Mouse (Mus musculus): Measurements from ENCODE around the gene Coq9. TPM values are rescaled to one million over a fixed set of nuclear protein-coding genes. Genes with fewer than 3 reads are reported as not detected.

Coq9 gene
- polyA plus RNA-seq, 1 experiment from 2014 or later: 60.7 TPM

DNA sequence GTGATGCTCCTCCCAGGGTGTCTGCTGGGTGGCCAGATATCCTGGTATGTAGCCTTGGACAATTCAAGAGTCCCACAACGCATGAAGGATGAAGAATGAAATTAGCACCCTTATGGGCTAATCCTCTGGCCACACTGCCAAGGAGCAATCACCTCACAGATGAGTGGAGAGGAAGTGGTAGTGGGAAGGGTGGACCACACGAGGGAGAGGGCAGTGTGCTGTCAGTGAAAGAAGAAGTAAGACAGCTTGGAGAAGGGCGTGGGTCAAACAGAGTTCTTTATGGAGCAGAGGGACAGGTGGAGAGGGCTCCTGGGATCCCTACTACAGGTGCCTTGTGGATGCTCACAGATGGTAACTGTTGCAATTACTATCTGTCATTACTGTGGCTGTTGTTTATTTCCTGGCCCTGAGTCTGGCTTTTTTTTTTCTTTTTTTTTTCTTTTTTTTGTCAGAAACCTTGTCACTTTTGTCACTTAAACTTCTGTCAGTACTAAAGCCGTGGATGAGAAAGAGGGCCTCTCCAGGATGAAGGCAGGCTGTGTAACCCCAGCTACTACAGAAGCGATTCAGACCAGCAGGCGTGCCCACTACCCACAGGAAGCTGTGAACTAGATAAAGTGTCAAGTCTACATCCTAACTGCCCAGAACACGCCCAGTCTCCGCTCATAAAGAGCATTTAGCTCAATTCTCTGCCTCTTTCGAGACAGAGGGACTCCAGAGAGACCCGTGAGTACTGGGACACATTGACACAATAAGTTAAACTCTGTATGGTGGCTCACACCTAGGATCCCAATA lies 33.4 kb upstream of the Coq9 start:
- H3K4me3 ChIP-seq (replicated peaks; ENCODE audit: low read length): no peak overlapping the region
- no peaks in the 10 kb centered on the region for H3K9me3 ChIP-seq (ENCODE audit: control insufficient read depth, low read length)
- no peaks in the 10 kb centered on the region for H3K4me1 ChIP-seq (replicated peaks; ENCODE audit: control insufficient read depth, insufficient read depth, low read length)
- no peaks in the 10 kb centered on the region for H3K27me3 ChIP-seq (replicated peaks; ENCODE audit: control insufficient read depth, insufficient read depth, low read length)
- H3K4me2 ChIP-seq (ENCODE audit: low read length): no peak overlapping the region
- ATAC-seq: no peak
- 77% methylated on average over 10 of the region's 10 CpGs for WGBS
- no peak overlapping the region for H3K27ac ChIP-seq (ENCODE audit: low read length)
- H3K36me3 ChIP-seq (ENCODE audit: control insufficient read depth, insufficient read depth): no peaks in the 10 kb centered on the region
- H3K9ac ChIP-seq (replicated peaks; ENCODE audit: low read depth, low read length): no peak overlapping the region

DNA sequence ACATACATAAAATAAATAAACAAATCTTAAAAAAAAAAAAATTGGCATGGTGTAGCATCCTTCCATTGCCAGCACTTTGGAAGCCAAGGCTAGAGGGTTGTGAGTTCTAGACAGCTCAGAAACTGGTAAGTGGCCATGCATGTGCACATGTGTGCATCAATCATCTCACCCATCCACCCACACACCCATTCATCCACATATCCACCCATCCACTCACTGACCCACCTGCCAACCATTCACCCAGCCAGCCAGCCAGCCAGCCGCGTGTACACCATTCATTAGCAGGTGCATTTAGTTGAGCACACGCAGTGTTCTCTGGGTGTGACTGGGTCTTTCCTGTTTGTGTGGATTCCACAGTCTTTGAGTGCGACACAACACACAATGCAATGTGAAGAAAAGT lies 32.3 kb upstream of the Coq9 start:
- Histone ChIP-seq H3K4me2 (ENCODE audit: low read length) (no peak overlapping the region), H3K36me3 (ENCODE audit: control insufficient read depth, insufficient read depth) (no peaks in the 10 kb centered on the region), H3K9me3 (ENCODE audit: control insufficient read depth, low read length) (no peaks in the 10 kb centered on the region), H3K4me3 (replicated peaks; ENCODE audit: low read length) (no peak overlapping the region), H3K9ac (replicated peaks; ENCODE audit: low read depth, low read length) (no peak overlapping the region), H3K27me3 (replicated peaks; ENCODE audit: control insufficient read depth, insufficient read depth, low read length) (no peaks in the 10 kb centered on the region), H3K4me1 (replicated peaks; ENCODE audit: control insufficient read depth, insufficient read depth, low read length) (no peaks in the 10 kb centered on the region), H3K27ac (ENCODE audit: low read length) (no peak overlapping the region)
- ATAC-seq: no peak
- 67% methylated on average over 4 of the region's 4 CpGs for WGBS

DNA sequence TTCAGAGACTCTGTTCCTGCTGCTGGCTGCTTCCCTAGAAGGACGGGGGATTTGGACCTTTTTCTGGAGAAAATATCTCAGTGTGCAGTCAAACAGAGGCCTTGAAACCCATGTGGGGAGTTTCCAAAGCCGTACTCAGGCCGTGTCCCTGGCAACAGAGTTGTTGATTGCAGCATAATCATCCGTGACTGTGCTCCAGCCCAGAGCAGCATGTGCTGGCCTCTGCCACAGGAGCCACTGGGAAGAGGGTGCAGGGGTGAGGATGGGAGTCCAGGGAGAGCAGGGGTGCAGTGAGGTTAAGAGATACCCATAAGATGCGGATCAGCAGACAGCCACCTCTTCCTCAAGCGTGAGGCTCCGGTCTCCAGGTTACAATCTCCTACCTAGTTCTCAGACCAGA lies 30.6 kb upstream of the Coq9 start:
- H3K4me3 ChIP-seq (replicated peaks; ENCODE audit: low read length): no peak overlapping the region
- no peak for ATAC-seq
- H3K27me3 ChIP-seq (replicated peaks; ENCODE audit: control insufficient read depth, insufficient read depth, low read length): no peaks in the 10 kb centered on the region
- no peak overlapping the region for H3K4me2 ChIP-seq (ENCODE audit: low read length)
- peaks cover 2% of the 10 kb centered on the region for H3K4me1 ChIP-seq (replicated peaks; ENCODE audit: control insufficient read depth, insufficient read depth, low read length)
- H3K36me3 ChIP-seq (ENCODE audit: control insufficient read depth, insufficient read depth): no peaks in the 10 kb centered on the region
- no peaks in the 10 kb centered on the region for H3K9me3 ChIP-seq (ENCODE audit: control insufficient read depth, low read length)
- no peak overlapping the region for H3K9ac ChIP-seq (replicated peaks; ENCODE audit: low read depth, low read length)
- 66% methylated on average over 7 of the region's 7 CpGs for WGBS
- H3K27ac ChIP-seq (ENCODE audit: low read length): no peak overlapping the region

DNA sequence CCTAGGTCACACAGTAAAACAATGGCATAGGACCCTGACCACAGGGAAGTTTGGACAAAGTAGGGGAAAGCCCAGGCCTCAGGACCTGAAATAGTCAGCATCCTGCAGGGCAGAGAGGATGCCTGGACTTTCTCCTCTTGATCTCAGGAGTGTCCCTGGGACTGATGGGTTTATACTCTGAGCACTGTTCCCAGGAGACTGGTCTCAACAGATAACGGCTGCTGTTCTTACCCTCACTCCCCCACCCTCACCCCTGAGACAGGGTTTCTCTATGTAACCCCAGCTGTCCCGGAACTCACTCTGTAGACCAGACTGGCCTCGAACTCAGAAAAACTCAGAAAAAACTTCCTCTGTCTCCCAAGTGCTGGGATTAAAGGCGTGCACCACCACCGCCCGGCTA lies 29.7 kb upstream of the Coq9 start:
- Histone ChIP-seq H3K27ac (ENCODE audit: low read length) (no peak overlapping the region), H3K4me1 (replicated peaks; ENCODE audit: control insufficient read depth, insufficient read depth, low read length) (peaks cover 4% of the 10 kb centered on the region), H3K9me3 (ENCODE audit: control insufficient read depth, low read length) (no peaks in the 10 kb centered on the region), H3K27me3 (replicated peaks; ENCODE audit: control insufficient read depth, insufficient read depth, low read length) (no peaks in the 10 kb centered on the region), H3K4me3 (replicated peaks; ENCODE audit: low read length) (no peak overlapping the region), H3K9ac (replicated peaks; ENCODE audit: low read depth, low read length) (no peak overlapping the region), H3K4me2 (ENCODE audit: low read length) (no peak overlapping the region), H3K36me3 (ENCODE audit: control insufficient read depth, insufficient read depth) (no peaks in the 10 kb centered on the region)
- 88% methylated on average over 6 of the region's 6 CpGs for WGBS
- no peak for ATAC-seq

DNA sequence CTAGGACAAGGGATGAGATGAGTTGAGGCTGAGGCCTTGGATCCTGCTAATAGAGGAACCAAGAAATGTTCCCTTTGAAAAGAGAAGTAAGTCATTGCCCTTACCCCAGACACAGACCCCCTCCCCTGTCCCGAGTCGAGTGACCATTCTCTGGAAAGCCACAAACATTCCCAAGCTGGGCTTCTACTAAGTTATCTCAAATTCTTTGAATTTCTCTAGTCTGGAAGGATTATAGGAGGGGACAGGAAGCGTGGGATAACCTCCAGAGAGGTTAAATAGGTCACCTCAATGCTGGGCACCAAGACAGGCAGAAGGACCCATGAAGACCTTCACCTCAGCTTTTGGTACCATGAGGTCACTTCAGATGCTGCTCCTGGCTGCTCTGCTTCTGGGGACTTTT lies 28.0 kb upstream of the Coq9 start, which contains the start of gene Ccl17:
TSS of gene Ccl17 (plus strand) at position 301 of the 400 bp plus-strand sequence.
- Histone ChIP-seq H3K4me2 (ENCODE audit: low read length) (no peak within 1 kb of the TSS), H3K4me3 (replicated peaks; ENCODE audit: low read length) (no peak within 1 kb of the TSS), H3K27me3 (replicated peaks; ENCODE audit: control insufficient read depth, insufficient read depth, low read length) (no peaks in the 10 kb centered on the region), H3K9me3 (ENCODE audit: control insufficient read depth, low read length) (no peaks in the 10 kb centered on the region), H3K27ac (ENCODE audit: low read length) (no peak within 1 kb of the TSS), H3K9ac (replicated peaks; ENCODE audit: low read depth, low read length) (no peak within 1 kb of the TSS), H3K4me1 (replicated peaks; ENCODE audit: control insufficient read depth, insufficient read depth, low read length) (peaks cover 4% of the 10 kb centered on the region), H3K36me3 (ENCODE audit: control insufficient read depth, insufficient read depth) (no peaks in the 10 kb centered on the region)
- 78% methylated on average over 3 of the region's 3 CpGs for WGBS
- no peak for ATAC-seq

DNA sequence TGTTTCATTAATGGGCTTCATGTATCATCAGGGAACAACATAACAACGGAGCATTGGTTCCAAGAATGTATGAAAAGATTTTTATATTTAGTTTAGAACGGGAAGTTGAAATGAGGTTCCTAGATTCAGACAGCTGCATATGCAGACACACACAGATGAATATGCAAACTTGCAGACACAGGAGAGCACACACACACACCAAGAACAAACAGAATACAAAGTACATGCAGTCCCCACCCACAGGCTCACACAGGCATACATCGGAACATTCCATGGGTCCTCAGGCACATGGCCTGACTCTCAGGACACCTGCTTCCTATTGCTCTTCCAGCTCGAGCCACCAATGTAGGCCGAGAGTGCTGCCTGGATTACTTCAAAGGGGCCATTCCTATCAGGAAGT lies 27.3 kb upstream of the Coq9 start:
- Histone ChIP-seq H3K4me3 (replicated peaks; ENCODE audit: low read length) (no peak overlapping the region), H3K27me3 (replicated peaks; ENCODE audit: control insufficient read depth, insufficient read depth, low read length) (no peaks in the 10 kb centered on the region), H3K36me3 (ENCODE audit: control insufficient read depth, insufficient read depth) (no peaks in the 10 kb centered on the region), H3K9me3 (ENCODE audit: control insufficient read depth, low read length) (no peaks in the 10 kb centered on the region), H3K4me1 (replicated peaks; ENCODE audit: control insufficient read depth, insufficient read depth, low read length) (peaks cover 4% of the 10 kb centered on the region), H3K9ac (replicated peaks; ENCODE audit: low read depth, low read length) (no peak overlapping the region), H3K27ac (ENCODE audit: low read length) (no peak overlapping the region), H3K4me2 (ENCODE audit: low read length) (no peak overlapping the region)
- WGBS: 89% methylated on average over 5 of the region's 5 CpGs
- ATAC-seq: no peak

DNA sequence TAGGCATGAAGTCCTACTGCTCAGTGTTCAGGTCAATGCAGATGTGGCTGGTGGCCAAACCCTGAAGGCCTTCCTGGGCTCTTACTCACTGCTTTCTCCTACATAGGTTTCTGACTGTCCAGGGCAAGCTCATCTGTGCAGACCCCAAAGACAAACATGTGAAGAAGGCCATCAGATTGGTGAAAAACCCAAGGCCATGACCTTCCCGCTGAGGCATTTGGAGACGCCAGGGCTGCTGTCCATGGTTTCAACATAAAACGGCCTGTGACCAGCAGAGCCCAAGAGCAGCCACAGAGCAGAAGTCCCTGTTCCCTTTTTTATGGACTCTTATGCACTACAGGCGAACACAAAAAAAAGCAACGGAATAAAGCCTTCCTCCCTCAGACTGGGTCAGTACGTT lies 26.5 kb upstream of the Coq9 start:
- no peaks in the 10 kb centered on the region for H3K9me3 ChIP-seq (ENCODE audit: control insufficient read depth, low read length)
- H3K36me3 ChIP-seq (ENCODE audit: control insufficient read depth, insufficient read depth): no peaks in the 10 kb centered on the region
- no peak for ATAC-seq
- WGBS: 84% methylated on average over 6 of the region's 6 CpGs
- peaks cover 4% of the 10 kb centered on the region for H3K4me1 ChIP-seq (replicated peaks; ENCODE audit: control insufficient read depth, insufficient read depth, low read length)
- no peak overlapping the region for H3K9ac ChIP-seq (replicated peaks; ENCODE audit: low read depth, low read length)
- H3K4me3 ChIP-seq (replicated peaks; ENCODE audit: low read length): no peak overlapping the region
- H3K4me2 ChIP-seq (ENCODE audit: low read length): no peak overlapping the region
- no peak overlapping the region for H3K27ac ChIP-seq (ENCODE audit: low read length)
- no peaks in the 10 kb centered on the region for H3K27me3 ChIP-seq (replicated peaks; ENCODE audit: control insufficient read depth, insufficient read depth, low read length)

DNA sequence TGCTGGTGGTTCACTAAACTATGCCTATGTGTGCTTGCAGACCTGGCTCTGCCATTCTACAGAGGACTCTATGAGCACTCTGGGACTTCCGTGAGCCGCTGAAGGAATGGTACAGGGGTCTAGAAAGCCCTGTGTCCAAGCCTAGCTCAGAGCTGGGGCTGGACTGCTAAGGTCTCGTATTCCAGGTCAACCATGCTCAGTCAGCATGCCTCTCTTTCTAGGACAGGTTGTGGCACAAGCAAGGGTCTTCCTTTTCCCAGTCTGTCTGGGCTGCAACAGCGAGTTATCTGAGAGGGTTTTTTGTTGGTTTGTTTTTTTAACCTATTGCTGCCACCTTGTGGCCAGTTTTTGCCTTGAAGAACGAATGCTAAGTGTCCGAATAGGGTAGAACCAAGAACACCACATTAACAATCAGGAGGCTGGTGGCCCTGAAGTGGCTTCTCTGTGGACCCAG lies 25.4 kb upstream of the Coq9 start:
- Histone ChIP-seq H3K27ac (ENCODE audit: low read length) (peak overlapping the region; percentile 60; the same call in 1 of the 2 replicates), H3K27me3 (replicated peaks; ENCODE audit: control insufficient read depth, insufficient read depth, low read length) (no peaks in the 10 kb centered on the region), H3K4me2 (ENCODE audit: low read length) (peak overlapping the region; percentile 47), H3K4me3 (replicated peaks; ENCODE audit: low read length) (peak overlapping the region; percentile 32), H3K9me3 (ENCODE audit: control insufficient read depth, low read length) (no peaks in the 10 kb centered on the region), H3K4me1 (replicated peaks; ENCODE audit: control insufficient read depth, insufficient read depth, low read length) (peaks cover 4% of the 10 kb centered on the region), H3K9ac (replicated peaks; ENCODE audit: low read depth, low read length) (peak overlapping the region; percentile 53), H3K36me3 (ENCODE audit: control insufficient read depth, insufficient read depth) (no peaks in the 10 kb centered on the region)
- ATAC-seq: peak; percentile 84
- WGBS: 30% methylated on average over 6 of the region's 6 CpGs

DNA sequence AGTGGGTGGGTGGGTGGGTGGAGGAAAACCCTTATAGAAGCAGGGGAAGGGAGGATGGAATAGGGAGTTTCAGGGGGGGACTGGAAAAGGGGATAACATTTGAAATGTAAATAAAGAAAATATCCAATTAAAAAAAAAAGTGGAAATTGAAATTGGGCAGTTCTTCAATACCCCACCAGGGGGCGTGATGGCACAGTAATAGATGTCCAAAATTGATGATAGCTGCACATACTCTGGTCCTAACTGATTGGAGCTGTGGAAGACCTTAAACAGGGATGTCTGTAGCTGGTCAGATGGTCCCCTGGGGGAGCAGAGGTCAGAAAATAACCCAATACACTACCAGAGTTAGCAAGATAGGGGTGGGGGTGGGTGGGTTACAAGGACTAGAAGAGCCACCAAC lies 23.6 kb upstream of the Coq9 start:
- Histone ChIP-seq H3K4me1 (replicated peaks; ENCODE audit: control insufficient read depth, insufficient read depth, low read length) (peaks cover 4% of the 10 kb centered on the region), H3K27ac (ENCODE audit: low read length) (no peak overlapping the region), H3K27me3 (replicated peaks; ENCODE audit: control insufficient read depth, insufficient read depth, low read length) (no peaks in the 10 kb centered on the region), H3K36me3 (ENCODE audit: control insufficient read depth, insufficient read depth) (no peaks in the 10 kb centered on the region), H3K4me2 (ENCODE audit: low read length) (no peak overlapping the region), H3K9me3 (ENCODE audit: control insufficient read depth, low read length) (no peaks in the 10 kb centered on the region), H3K9ac (replicated peaks; ENCODE audit: low read depth, low read length) (no peak overlapping the region), H3K4me3 (replicated peaks; ENCODE audit: low read length) (no peak overlapping the region)
- ATAC-seq: no peak
- 0% methylated on average over 1 of the region's 1 CpGs for WGBS

Data from forebrain, embryonic 16.5 days (tissue).